Mouse (Mus musculus) thymus, postnatal 36 days (tissue): ENCODE data around the gene Slc27a1.
"Not testable (repeated sequence)": the region's sequence is repeated elsewhere in the genome, so short reads cannot be mapped to it uniquely, and the experiment has no call there.

Experiments
- DNase-seq, 2 experiments: peaks; one replicate each; pipeline ENCODE4 v3.0.0; 2022; ENCODE audit warnings: mixed read lengths in 2 of 2

Gene Slc27a1

GRCm38 (mm10) chr8:71568387-71568937 is at the start of gene Slc27a1:
Gene Slc27a1 (plus strand): TSS chr8:71568882.
- DNase-seq = no peak

- DNase-seq = peak; percentile 33 to 43
These were observed 49.5 kb upstream of the Slc27a1 start for GRCm38 (mm10) chr8:71519037-71519825.

GRCm38 (mm10) chr8:71521634-71522033 is 47.0 kb upstream of the Slc27a1 start:
- DNase-seq = peak; percentile 93 to 96

GRCm38 (mm10) chr8:71525226-71526050 is 43.2 kb upstream of the Slc27a1 start, which contains the start of gene Ccdc194:
Gene Ccdc194 (minus strand): TSS chr8:71525711.
- DNase-seq = no peak

GRCm38 (mm10) chr8:71526272-71526671 is 42.4 kb upstream of the Slc27a1 start:
- no peak for DNase-seq

- no peak for DNase-seq
These were observed 41.4 kb upstream of the Slc27a1 start for GRCm38 (mm10) chr8:71527162-71527870.

- DNase-seq = peak; percentile 49 to 66
These were observed 40.2 kb upstream of the Slc27a1 start for GRCm38 (mm10) chr8:71528362-71529073.

- DNase-seq = not testable (repeated sequence)
These were observed 37.8 kb upstream of the Slc27a1 start for GRCm38 (mm10) chr8:71530735-71531467.

- DNase-seq = no peak
These were observed 34.3 kb upstream of the Slc27a1 start for GRCm38 (mm10) chr8:71534263-71534810.

- peak; percentile 60 to 75 for DNase-seq
These were observed 33.0 kb upstream of the Slc27a1 start for GRCm38 (mm10) chr8:71535663-71536062.

- DNase-seq = peak; percentile 89 to 90
These were observed 31.4 kb upstream of the Slc27a1 start, which contains the start of gene Bst2 for GRCm38 (mm10) chr8:71537028-71537867. Gene Bst2 (minus strand): TSS chr8:71537456.

GRCm38 (mm10) chr8:71542632-71543343 is 25.9 kb upstream of the Slc27a1 start, which contains the start of gene Mvb12a:
Gene Mvb12a (plus strand): TSS chr8:71542922.
- peak; percentile 90 to 93 for DNase-seq

GRCm38 (mm10) chr8:71543755-71544154 is 24.9 kb upstream of the Slc27a1 start:
- DNase-seq = no peak

- no peak for DNase-seq
These were observed 23.6 kb upstream of the Slc27a1 start for GRCm38 (mm10) chr8:71545053-71545452.

GRCm38 (mm10) chr8:71547590-71547989 is 21.1 kb upstream of the Slc27a1 start:
- peak; percentile 65 to 82 for DNase-seq

GRCm38 (mm10) chr8:71550754-71551153 is 17.9 kb upstream of the Slc27a1 start:
- DNase-seq = peak; percentile 25 to 66

- DNase-seq = no peak
These were observed 15.9 kb upstream of the Slc27a1 start for GRCm38 (mm10) chr8:71552770-71553169.

GRCm38 (mm10) chr8:71554001-71554400 is 14.7 kb upstream of the Slc27a1 start:
- DNase-seq = no peak

GRCm38 (mm10) chr8:71554644-71555043 is 14.0 kb upstream of the Slc27a1 start:
- no peak for DNase-seq
